Mouse (Mus musculus) c-Kit-negative CD71-positive TER-119-positive erythroid progenitor cells, embryonic 14.5 days (primary cell): Measurements from ENCODE around the gene Cd2ap.

Source experiments
- DNase-seq: peaks from one replicate; pipeline ENCODE4 v3.0.0-alpha.2; 2013; ENCODE audit warnings: low read depth, low spot score

The Cd2ap gene

GRCm38 (mm10) chr17:42863186-42863585 is 13.3 kb downstream of the Cd2ap start:
- DNase-seq, result no peak

DNA sequence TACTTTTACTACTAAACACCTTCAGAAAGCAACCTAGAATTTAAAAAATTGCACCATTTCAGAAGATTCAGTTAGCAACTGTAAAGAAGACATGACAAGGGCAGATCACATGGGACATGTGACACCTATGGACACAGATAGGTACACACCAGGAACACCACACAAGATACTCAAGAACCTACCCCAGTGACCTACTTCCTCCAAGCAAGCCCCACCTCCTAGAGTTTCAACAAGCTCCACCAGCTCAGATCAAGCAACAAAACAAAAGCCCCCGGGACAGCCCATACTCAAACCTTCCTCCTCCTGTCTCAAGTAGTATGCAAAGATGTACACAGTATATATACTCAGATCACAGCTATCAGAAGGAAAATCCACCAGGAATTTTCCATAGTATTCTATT is 16.1 kb downstream of the Cd2ap start:
- DNase-seq, result no peak

DNA sequence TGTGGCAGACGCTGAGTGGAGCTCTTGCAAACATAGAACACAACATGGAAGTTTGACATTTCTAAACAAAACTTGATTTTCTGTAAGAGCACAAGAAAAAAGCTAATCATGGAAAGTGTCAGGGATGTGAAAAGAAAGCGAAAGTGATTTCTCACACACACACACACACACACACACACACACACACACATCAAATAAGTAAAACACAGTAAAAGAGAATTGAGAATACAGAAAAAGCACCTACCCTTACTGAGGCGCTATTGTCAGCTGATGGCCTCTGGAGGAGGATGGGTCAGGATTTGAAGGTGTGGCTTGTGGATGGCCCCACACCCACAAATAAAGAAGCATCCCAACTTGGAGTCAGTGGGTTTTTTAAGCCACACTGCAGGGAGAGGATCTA is 19.0 kb downstream of the Cd2ap start:
- no peak for DNase-seq

DNA sequence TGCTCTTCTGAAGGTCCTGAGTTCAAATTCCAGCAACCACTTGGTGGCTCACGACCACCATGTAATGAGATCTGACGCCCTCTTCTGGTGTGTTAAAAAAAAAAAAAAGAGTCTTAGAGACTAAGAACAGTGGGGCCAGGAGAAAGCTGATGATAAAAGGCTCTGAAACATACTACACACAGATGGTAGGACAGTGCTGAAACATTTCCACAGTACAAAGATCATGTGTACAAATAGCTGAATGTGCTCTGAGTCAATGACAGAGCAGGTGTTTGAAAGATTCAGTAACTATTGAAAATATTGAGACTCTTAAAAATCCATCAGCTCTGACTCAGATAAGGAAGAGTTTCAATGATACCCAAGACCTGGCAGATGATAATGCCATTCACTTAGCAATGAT is 29.4 kb downstream of the Cd2ap start:
- DNase-seq, result no peak

- no peak for DNase-seq
These were observed 39.3 kb downstream of the Cd2ap start for GRCm38 (mm10) chr17:42837193-42837592.

DNA sequence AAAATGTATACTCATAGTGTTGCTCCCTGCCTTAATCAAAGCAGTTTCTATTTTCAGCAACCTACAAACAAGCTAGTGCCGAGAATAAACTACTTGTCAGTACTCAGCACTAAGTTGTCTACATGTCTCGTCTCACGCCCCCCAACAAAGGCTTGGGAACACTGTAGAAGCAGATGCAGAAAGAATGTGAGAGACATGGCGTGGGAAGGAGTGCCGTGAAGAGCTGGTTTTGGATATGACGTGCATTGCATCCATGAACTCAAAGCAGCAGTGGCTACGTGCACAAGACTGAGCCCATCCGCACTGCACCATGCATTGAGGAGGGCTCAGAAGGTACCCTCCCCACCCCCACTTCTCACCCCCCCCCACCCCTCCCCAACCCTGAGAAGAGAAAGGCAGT is 53.7 kb downstream of the Cd2ap start:
- DNase-seq, result no peak

- DNase-seq, result no peak
These were observed 61.1 kb downstream of the Cd2ap start for GRCm38 (mm10) chr17:42815374-42815773.

DNA sequence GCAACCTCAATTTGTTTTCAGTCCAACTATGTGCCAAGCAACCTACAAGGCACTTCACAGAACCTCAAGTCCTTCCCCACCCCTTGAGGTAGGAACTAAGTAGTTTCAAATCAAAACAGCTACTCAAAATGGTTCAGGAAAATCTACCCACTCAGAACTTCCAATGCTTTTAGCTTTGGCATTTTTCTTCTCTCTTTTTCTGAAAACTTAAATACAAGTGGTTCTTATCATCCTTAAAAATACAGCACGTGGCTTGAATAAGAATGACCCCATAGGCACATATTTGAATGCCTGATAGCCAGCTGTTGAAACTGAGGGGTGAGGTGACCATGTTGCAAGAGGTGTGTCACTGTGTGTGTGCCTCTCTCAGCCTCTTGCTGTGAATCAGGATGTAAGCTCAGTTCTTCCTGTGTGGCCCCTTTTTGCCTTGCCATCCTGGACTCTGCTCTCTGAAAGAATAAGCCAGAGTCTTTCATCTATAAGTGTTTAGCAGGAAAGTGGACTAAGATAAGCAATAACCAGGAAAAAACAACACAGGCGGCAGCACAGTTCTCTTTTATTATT is 84.0 kb downstream of the Cd2ap start:
- no peak for DNase-seq

GRCm38 (mm10) chr17:42790787-42791186 is 85.7 kb downstream of the Cd2ap start:
- no peak for DNase-seq

- no peak for DNase-seq
These were observed 86.7 kb downstream of the Cd2ap start for GRCm38 (mm10) chr17:42789723-42790122.

DNA sequence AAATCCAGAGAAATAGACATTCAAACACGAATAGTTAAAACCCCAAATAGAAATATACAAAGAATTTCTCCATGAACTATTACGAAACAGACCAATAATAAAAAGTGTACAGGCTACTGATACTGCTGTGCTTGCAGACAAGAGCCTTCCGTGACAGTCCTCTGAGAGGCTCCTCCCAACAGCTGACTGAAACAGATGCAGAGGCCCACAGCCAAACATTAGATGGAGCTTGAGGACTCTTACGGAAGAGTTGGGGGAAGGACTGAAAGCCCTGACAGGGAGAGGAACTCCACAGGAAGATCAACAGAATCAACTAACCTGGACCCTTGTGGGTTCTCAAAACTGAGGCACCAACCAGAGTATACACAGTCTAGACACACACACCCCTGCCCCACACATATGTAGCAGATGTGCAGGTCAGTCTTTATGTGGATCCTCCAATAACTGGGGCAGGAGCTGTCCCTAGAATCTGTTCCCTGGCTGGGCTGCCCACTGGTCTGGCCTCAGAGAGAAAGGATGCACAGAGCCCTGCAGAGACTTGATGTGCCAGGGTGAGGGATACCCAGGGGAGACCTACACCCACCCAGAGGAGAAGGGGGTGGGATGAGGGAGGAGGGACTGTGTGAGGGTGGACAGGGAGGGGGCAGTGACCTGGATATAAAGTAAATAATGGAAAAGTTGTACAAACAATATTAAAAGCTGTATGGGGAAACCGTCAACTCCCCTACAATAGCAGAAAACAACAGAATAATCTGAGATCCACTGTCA is 87.6 kb downstream of the Cd2ap start:
- no peak for DNase-seq

DNA sequence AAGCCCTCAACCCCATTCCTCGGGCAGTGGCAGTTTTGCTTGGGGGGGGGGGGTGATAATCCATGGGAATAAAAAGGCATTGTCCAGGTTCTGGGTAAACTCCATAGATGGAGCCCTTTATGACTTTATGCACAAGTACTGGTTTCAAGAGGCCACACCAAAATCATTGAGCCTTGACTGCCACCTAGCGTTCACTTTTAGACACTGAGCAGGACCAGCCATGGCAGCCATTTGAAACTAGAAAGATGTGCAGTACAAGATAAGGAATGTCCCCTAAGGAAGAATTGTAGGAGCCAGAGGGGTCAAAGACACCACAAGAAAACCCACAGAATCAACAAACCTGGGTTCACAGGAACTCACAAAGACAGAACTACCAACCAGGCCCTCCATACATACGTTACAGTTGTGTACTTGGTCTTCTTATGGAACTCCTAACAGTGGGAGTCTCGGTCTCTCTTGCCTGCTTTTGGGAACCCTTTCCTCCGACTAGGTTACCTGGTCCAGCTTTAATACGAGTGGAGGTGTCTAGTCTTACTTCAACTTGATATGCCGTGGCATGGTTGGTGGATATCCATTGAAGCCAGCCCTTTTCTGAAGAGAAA is 94.2 kb downstream of the Cd2ap start:
- peak; percentile 27 for DNase-seq

DNA sequence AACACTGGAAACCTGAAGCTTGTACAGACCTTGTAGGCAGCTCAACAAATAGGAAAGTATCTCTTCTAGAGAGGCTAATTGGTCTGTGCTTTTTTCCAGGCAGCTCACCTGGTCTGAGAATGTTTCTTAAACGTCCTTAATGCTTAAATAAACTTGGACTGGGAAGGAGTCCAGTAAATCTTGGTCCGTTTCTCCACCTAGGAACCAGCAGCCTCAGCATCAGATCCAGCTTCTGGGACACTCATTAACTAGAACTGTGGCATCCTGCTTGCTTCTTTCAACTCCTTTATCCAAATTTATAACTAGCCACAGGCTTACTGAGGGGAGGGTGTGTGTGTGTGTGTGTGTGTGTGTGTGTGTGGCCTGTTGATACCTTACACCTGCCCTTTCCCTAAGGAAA is 122.7 kb downstream of the Cd2ap start:
- DNase-seq, result no peak

- no peak for DNase-seq
These were observed 124.3 kb downstream of the Cd2ap start for GRCm38 (mm10) chr17:42752173-42752572.

- no peak for DNase-seq
These were observed 130.6 kb downstream of the Cd2ap start for GRCm38 (mm10) chr17:42745657-42746420.
